Mouse (Mus musculus) spleen, postnatal 36 days (tissue): ENCODE measurements at regions not wholly inside any gene's neighbourhood (a gene's known extent, or its start where the extent isn't known, plus 50 kb on each side); places are given as distances from the start of the nearest gene placed in this dataset.
"Not testable (repeated sequence)": the region's sequence is repeated elsewhere in the genome, so short reads cannot be mapped to it uniquely, and the experiment has no call there.

ENCODE experiments used
- DNase-seq, 2 experiments: peaks; one replicate each; pipeline ENCODE4 v3.0.0; 2022; ENCODE audit warnings: low spot score in 2 of 2, mixed read lengths in 1 of 2

GRCm38 (mm10) chr4:101366905-101367679 is 52.0 kb upstream of the Ak4 start:
- DNase-seq: peak; percentile 40 to 47

DNA sequence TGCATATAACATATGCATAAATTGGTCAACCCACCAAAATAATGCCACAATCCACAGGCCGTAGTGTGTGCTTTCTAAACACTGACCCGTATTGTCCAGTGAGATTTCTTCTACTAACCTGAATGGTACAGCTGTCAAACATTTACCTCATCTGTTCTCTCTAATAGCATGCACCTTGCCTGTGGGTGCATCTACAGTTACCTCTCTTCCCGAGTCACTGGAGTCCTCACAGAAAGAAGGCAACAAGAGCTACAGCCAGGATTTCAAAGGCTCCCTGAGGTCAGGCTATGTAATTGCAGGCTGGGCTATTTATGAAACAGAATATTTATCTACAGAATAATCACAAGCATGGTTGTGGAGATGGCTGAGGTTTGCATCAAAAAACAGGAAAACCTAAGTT is 53.8 kb upstream of the Ak4 start:
- DNase-seq: no peak

DNA sequence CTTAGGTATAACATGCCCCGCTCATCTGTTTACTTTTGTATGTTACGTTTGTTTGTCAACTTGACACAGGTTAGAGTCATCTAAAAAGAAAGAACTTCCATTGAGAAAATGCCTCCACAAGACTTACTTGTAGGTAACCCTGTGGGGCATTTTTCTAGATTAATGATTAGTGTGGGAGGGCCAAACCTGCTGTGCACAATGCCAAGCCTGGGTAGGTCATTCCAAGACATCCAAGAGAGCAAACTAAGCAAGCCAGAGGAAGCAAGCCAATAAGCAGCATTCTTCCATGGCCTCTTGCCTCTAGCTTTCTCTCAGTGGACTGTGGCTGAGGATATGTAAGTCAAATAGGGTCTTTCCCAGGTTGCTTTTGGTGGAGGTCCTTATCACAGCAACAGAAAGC is 54.4 kb upstream of the Ak4 start:
- no peak for DNase-seq

DNA sequence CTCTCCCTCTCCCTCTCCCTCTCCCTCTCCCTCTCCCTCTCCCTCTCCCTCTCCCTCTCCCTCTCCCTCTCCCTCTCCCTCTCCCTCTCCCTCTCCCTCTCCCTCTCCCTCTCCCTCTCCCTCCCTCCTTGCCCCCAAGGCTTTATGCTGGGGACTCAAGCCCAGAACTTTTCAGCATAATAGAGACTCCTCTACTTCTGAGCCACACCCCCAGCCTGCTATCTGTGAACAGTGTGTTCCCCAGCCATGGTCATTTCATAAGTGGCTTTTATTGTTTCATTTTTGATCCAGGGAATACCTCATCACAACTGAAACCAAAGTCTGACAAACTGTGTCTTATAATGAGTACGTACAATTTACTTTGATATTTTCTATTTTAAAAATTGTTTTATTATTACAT is 55.8 kb upstream of the Ak4 start:
- not testable (repeated sequence) for DNase-seq

GRCm38 (mm10) chr4:101361779-101362178 is 57.3 kb upstream of the Ak4 start:
- DNase-seq: no peak

- DNase-seq: no peak
Observed at GRCm38 (mm10) chr4:101360296-101360695, 58.8 kb upstream of the Ak4 start.

DNA sequence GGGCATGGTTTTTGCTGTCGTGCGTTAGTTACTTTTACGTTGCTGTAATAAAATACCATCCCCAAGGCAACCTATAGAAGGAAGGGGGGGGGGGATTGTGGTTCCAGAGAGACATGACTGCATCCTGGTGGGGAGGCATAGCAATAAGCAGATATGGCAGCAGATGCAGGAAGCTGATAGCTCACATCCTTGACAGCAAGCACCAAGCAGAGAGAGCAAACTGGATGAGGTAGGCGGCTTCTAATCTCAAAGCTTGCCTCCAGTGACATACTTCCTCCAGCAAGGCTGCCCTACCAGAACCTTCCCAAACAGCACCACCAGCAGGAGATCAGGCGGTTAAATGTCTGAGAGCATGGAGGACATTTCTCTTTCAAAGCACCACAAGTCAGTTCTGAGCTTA is 60.0 kb upstream of the Ak4 start:
- no peak for DNase-seq

DNA sequence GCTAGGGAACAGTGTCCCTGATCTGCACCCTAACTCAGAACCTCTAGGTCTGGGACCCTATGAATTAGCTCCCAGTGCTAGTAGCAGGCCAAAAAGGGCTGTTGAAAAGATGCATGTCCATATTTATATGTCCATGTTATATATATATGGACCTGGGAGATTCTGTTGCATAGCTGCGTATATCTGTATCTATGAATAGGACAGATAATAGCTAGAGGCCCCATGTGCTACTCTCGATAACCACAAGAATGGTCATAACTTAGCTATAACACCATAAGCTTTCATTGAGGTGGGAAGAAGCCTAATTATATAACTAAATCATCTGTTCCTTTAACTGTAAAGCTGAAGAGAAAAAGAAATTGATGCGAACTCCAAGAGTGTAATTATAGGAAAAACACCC is 60.6 kb upstream of the Ak4 start:
- peak in 1 of 2 experiments; percentile 12 for DNase-seq

GRCm38 (mm10) chr4:101357923-101358322 is 61.2 kb upstream of the Ak4 start:
- DNase-seq: no peak

GRCm38 (mm10) chr4:101356954-101357891 is 61.9 kb upstream of the Ak4 start:
- DNase-seq: peak; percentile 76 to 88

DNA sequence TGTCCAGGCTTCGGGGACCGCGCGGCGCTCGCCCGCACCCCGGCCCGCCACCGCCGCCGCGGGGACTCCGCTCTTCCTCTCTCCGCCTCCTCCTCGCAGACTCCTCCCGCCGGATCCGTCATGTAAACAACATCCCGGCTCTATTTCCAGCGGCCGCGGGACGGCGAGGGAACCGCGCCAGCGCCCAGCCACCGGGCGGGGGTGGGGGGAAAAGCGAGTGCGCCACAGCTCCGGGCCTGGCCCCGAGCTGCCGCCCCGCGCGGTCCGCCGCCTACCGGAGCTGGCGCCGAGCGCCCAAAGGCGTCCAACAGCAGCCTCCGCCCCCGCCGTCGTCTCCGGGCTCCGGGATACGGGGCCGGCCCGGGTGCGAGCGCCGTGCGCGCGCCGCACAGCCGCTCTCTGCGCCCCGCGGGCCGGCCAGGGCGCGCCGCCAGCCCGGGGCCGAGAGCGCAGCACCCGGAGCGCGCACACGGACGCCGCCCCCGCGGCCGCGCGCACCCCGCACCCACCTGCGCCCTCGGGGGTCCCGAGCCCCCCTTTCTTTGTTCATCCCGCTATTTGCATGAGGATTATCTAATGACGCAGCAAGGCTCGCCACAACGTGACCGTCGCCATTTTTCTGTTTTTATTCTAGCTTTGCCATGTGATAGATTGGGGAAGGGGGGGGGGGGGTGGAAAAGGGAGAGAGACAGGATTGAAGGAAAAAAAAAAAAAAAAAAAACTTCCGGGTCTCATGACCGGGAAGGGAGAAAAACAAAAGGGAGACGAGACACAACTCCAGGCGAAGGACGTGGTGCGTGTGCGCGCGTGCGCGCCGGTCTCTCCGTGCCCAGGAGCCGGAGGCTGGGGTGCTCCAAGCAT is 62.8 kb upstream of the Ak4 start:
- peak; percentile 62 to 69 for DNase-seq

DNA sequence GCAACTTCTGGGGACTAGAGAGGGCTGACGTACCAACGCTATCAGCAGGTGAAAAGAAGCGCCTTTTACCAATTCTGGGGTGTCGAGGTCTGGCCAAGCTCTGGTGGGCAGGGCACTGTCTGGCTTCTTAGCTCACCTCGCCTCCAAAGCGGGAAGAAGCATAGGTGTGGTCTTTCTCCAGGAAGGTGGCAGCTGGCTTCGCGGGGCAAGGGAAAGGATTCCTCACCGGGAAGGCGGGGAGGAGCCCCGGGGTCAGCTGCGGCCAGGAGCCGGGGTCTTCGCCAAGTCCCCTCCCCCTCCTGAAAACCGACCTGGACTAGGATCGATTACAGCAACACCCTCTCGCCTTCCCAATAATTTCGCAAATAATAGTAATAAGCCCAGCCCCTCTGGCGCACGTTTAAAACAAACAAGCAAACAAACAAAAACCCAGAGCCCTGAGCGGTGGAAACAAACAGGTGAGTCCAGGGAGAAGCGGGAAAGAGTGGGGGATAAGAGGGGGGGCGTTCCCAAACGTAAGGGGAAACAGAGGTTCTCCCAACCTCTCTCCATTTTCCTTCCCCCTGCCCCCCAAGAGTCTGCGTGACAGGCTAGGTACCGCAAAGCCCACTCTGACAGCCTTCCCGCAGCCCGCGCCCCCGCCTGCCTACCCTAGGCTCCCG is 63.5 kb upstream of the Ak4 start:
- peak; percentile 5 to 16 for DNase-seq

GRCm38 (mm10) chr4:101354951-101355350 is 64.1 kb upstream of the Ak4 start:
- no peak for DNase-seq

GRCm38 (mm10) chr4:101354086-101354855 is 64.8 kb upstream of the Ak4 start:
- no peak for DNase-seq

DNA sequence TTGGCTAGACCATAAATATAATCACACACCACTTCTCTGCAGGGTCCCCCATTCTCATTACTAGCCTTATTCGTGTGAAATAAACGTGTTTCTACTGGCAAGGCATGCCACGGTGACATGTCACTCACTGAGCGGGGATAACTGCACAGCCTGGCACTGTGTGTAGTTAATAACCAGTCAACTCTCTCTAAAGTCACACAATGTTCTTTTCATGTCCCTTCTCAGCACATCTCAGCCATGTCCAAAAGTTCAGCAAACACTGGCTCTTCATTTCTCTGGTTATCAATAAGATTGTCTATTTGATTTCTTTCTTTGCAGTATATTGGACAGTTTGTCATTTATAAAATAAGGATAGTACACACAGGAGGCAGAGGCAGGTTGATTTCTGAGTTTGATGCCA is 66.9 kb upstream of the Ak4 start:
- no peak for DNase-seq

DNA sequence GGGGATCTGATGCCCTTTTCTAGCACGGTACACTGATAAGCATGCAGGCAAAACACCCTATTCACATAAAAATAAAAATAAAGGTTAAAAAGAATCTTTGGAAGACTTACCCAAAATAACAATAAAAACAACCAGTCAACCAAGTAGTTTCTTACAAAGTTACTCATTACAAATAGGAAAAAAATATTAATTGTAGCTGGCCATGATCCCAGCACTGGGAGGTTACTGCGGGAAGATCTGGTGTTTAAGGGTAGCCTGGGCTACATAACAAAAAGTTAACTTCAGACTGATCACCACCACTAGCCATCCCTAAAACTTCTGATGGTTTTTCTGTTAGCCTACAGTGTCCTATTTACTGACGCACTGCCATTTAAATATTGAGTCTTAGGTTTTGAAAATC is 67.4 kb upstream of the Ak4 start:
- DNase-seq: no peak

GRCm38 (mm10) chr4:101350656-101351055 is 68.4 kb upstream of the Ak4 start:
- no peak for DNase-seq

- no peak for DNase-seq
Observed at GRCm38 (mm10) chr4:101350222-101350621, 68.9 kb upstream of the Ak4 start.

DNA sequence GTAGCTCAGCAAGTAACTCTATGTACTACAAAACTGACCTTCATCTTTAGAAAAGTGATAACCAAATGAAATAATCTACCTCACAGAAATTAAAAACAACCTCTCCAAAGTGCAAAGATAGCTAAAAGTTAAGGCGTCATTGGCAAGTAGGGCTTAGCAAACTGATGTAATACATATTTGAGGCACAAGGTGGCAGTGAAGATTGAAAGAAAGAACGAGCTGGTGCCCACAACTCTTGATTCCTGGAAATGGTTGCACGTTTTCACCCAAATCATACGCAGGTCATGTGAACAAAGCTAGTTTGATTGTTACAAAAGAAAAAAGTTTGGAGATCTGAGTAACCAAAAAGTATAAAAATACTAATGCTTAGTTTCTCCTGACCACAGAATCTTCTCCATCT is 69.7 kb upstream of the Ak4 start:
- peak; percentile 50 to 61 for DNase-seq

GRCm38 (mm10) chr4:101347309-101347708 is 71.8 kb upstream of the Ak4 start:
- no peak for DNase-seq
